Mouse (Mus musculus) stomach, postnatal 0 days (tissue): Measurements from ENCODE around the gene Bmpr1a.

Experiments
- CTCF ChIP-seq: IDR thresholded peaks from 2 replicates; pipeline ENCODE4 v1.5.1; 2016; ENCODE audit warnings: antibody characterized with exemption, low read depth, mild to moderate bottlenecking, moderate library complexity
- EP300 ChIP-seq: optimal IDR thresholded peaks from 2 replicates; pipeline ENCODE3; 2016; ENCODE audit warnings: antibody characterized with exemption

GRCm38 (mm10) chr14:34362135-34362534 is 141.0 kb downstream of the Bmpr1a start:
- TF ChIP-seq EP300 = no peak
- TF ChIP-seq CTCF = no peak
